Mouse (Mus musculus) retina, embryonic 14.5 days (tissue): ENCODE data around the gene Abi1.
A peak's percentile ranks its signal among the peaks of the same experiment; 100 is the strongest.
"Not testable (repeated sequence)": the region's sequence is repeated elsewhere in the genome, so short reads cannot be mapped to it uniquely, and the experiment has no call there.

Source experiments
- DNase-seq: peaks from one replicate; pipeline ENCODE4 v3.0.0-alpha.2; 2015; ENCODE audit warnings: low spot score

Abi1 gene

GRCm38 (mm10) chr2:22961681-22962080 is 78.4 kb downstream of the Abi1 start:
- DNase-seq: no peak

- DNase-seq: no peak
Observed at GRCm38 (mm10) chr2:22957415-22957814, 82.6 kb downstream of the Abi1 start.

GRCm38 (mm10) chr2:22955914-22956313 is 84.1 kb downstream of the Abi1 start:
- DNase-seq: no peak

- no peak for DNase-seq
Observed at GRCm38 (mm10) chr2:22954278-22954677, 85.8 kb downstream of the Abi1 start.

GRCm38 (mm10) chr2:22949956-22950355 is 90.1 kb downstream of the Abi1 start:
- DNase-seq: no peak

GRCm38 (mm10) chr2:22933556-22933955 is 106.5 kb downstream of the Abi1 start:
- DNase-seq: no peak

- no peak for DNase-seq
Observed at GRCm38 (mm10) chr2:22928259-22928658, 111.8 kb downstream of the Abi1 start.

GRCm38 (mm10) chr2:22925911-22926310 is 114.1 kb downstream of the Abi1 start:
- DNase-seq: not testable (repeated sequence)

- DNase-seq: no peak
Observed at GRCm38 (mm10) chr2:22918651-22919050, 121.4 kb downstream of the Abi1 start.

GRCm38 (mm10) chr2:22914421-22914820 is 125.6 kb downstream of the Abi1 start:
- no peak for DNase-seq

- no peak for DNase-seq
Observed at GRCm38 (mm10) chr2:22903947-22904346, 136.1 kb downstream of the Abi1 start.

- DNase-seq: peak; percentile 89
Observed at GRCm38 (mm10) chr2:22895282-22896273, 144.5 kb downstream of the Abi1 start, which contains the start of gene Pdss1. Gene Pdss1, plus strand, starts transcription at chr2:22895522.

- no peak for DNase-seq
Observed at GRCm38 (mm10) chr2:22894932-22895281, 145.1 kb downstream of the Abi1 start.
